Mouse (Mus musculus): ENCODE results near the gene Barx1.

The Barx1 gene

DNA sequence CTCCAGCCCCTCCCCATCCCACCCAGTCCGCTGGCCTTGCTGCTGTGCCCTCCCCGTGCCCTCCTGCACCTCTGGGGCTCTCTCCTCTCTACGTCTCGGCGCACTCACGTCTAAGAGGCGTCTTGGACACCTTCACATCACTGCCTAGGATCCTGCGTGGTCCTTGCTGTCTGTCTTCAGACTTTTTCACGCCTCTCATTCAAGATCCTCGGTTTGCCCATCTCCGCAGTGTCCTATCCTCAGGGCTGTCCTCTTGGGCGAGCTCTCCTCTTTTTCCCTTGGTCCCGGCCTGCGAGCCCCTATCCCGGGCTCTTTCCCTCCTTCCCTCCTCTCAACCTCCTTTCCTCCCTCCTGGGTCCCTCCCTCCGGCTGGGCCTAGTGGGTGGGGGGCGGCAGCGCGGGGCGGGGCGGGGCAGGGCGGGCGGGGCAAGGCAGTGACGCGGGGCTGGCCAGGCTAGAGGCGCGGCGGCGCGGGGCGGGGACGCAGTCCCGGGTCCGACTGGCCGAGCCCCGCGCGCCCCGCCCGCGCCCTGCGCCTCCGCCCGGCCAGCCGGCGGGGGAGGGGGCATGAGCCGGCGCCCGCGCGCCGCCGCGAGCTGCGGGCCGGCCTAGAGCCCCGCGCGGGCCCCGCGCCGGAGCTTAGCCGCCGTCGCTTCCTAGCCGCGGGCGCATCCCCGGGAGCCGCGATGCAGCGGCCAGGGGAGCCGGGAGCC is at the start of gene Barx1:
TSS of gene Barx1 (plus strand) at position 568 of the 713 bp plus-strand sequence.
- no peak for DNase-seq

GRCm38 (mm10) chr13:48614525-48614924 is 48.3 kb upstream of the Barx1 start:
- no peak for DNase-seq

GRCm38 (mm10) chr13:48617774-48618173 is 45.0 kb upstream of the Barx1 start:
- DNase-seq: no peak

- DNase-seq: no peak
Measured at GRCm38 (mm10) chr13:48618890-48619289, 43.9 kb upstream of the Barx1 start.

- no peak for DNase-seq
Measured at GRCm38 (mm10) chr13:48624968-48625398, 37.8 kb upstream of the Barx1 start.

GRCm38 (mm10) chr13:48625433-48626184 is 37.2 kb upstream of the Barx1 start, which contains the start of gene Ptpdc1:
Gene Ptpdc1, minus strand, starts transcription at chr13:48625664.
- DNase-seq: peak; percentile 98

DNA sequence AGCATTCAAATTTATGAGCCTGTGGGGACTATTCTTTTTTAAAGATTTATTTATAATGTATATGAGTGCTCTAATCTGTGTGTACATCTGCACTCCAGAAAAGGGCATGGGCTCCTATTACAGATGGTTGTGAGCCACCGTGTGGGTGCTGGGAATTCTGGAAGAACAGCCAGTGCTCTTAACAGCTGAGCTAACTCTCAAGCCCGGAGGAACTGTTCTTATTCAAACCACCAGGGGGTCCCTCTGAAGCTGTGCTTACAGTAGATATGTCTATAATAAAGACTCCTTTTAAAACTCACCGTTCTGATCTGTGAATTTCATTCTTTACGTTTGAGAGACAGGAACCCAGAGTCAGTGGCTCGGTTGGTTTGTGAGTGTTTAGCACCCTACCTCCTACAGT is 31.1 kb upstream of the Barx1 start:
- DNase-seq: no peak

DNA sequence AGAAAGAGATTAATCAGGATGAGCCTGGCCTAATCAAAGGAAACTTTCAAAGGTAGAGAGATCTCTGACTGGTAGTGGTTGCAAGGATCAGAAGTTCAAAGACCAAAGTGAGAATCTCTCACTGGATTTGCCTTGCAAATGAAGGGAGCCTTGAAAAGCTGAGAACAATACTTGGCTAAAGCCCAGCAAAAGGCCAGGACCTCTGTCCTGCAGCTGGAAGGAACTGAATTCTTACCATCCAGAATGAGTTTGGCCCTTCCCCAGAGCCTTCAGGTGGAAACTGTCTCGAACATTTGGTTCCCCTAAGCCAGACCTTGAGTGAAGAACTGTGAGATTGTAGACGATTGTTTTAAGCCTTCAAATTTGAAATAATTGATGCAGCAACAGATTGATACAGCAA is 25.1 kb upstream of the Barx1 start:
- DNase-seq: no peak

GRCm38 (mm10) chr13:48639570-48639969 is 23.2 kb upstream of the Barx1 start:
- peak; percentile 66 for DNase-seq

GRCm38 (mm10) chr13:48643072-48643471 is 19.7 kb upstream of the Barx1 start:
- DNase-seq: no peak

- DNase-seq: no peak
Measured at GRCm38 (mm10) chr13:48643991-48644390, 18.8 kb upstream of the Barx1 start.

GRCm38 (mm10) chr13:48646696-48647095 is 16.1 kb upstream of the Barx1 start:
- no peak for DNase-seq

- DNase-seq: no peak
Measured at GRCm38 (mm10) chr13:48650615-48651014, 12.2 kb upstream of the Barx1 start.

- no peak for DNase-seq
Measured at GRCm38 (mm10) chr13:48651132-48652065, 11.4 kb upstream of the Barx1 start.

GRCm38 (mm10) chr13:48653788-48654770 is 8.7 kb upstream of the Barx1 start:
- peak; percentile 80 for DNase-seq

DNA sequence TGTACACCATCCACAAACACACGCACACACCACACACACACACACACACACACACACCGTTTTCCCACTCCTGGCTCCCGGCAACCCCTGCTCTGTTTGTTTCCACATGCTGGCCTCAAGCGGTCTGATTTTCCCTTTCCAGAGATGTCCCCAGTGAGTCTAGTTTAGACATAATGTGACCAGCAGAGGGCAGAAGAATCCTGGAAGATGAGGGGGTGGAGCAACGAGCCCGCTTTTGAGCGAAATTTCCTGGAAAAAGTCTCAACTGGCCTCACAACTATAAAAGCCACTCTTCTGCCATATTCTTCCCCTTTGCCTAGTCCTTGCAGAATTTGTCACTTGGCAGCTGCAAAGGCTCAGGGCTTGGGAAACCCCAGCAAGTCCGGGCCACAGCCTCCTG is 7.2 kb upstream of the Barx1 start:
- DNase-seq: peak; percentile 72

DNA sequence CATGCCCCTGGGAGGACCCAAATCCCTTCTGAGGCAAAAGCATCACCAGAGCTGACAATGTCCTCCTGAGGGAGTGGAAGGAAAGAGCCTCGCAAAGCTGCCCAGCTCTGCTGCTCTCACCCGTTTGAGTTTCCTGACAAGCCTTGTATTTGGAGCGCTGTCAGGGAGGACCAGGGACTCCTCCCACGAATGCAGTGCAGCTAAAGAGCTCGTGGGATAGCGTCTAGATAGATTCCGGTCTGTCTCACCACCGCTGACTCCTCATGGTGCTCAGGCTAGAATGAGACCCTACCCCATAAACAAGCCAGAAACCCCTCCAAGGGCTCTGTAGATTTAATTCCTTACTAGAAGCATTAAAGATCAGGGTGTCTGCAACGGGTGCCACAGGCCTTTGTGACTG is 5.0 kb upstream of the Barx1 start:
- no peak for DNase-seq

GRCm38 (mm10) chr13:48658588-48659253 is 4.1 kb upstream of the Barx1 start:
- DNase-seq: no peak

GRCm38 (mm10) chr13:48659254-48660220 is 3.3 kb upstream of the Barx1 start:
- no peak for DNase-seq

GRCm38 (mm10) chr13:48660221-48660734 is 2.5 kb upstream of the Barx1 start:
- DNase-seq: no peak
